Mouse (Mus musculus) heart, postnatal 4 days (tissue): ENCODE data around the gene Apbb2. TPM values are rescaled to one million over a fixed set of nuclear protein-coding genes. Genes with fewer than 3 reads are reported as not detected.
"Not testable (repeated sequence)": the region's sequence is repeated elsewhere in the genome, so short reads cannot be mapped to it uniquely, and the experiment has no call there.

Source experiments
- DNase-seq: peaks from one replicate; pipeline ENCODE4 v3.0.0; 2021
- total RNA-seq, 2 experiments: library from RNA; stranded (reverse); gene quantifications; 2 replicates each; pipeline ENCODE4 v1.2.3; 2021

Apbb2 gene
- total RNA-seq, 2 experiments from 2014 or later, result 60.9 to 66.7 TPM

DNA sequence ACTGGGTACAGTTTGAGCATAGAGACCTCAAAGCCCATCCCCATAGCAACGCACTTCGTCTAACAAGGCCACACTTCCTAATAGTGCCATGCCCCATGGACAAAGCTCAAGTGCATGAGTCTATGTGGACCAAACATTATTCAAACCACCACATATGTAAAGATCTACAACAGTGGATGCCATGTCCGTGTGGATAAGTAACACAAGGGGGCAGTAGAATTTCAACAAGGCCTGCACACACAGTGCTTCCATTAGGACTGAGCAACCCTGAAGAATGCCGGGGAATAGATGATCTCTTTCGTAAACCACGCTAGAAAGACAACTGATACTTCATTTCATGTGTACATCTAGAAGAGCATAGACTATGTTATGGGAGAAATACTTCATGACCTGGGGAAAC is 337.8 kb downstream of the Apbb2 start:
- no peak for DNase-seq

DNA sequence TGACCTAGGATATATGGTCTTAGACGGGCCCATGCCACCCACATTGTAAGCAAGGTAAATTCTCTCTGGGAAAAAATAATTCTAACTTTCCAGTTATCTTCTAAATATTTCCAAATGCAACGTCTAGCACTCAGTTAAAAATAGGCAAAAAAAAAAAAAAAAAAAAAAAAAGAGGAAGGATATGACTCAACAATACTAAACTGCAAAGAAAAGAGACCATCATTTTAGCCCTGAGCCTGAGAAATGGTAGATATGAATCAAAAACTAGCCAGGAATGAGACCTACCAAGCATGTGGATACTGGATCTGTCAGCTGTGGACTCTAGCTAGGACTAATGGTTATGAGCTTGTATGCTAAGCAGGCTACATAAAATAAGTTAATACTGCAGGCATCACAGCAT is 338.9 kb downstream of the Apbb2 start:
- DNase-seq, result no peak

DNA sequence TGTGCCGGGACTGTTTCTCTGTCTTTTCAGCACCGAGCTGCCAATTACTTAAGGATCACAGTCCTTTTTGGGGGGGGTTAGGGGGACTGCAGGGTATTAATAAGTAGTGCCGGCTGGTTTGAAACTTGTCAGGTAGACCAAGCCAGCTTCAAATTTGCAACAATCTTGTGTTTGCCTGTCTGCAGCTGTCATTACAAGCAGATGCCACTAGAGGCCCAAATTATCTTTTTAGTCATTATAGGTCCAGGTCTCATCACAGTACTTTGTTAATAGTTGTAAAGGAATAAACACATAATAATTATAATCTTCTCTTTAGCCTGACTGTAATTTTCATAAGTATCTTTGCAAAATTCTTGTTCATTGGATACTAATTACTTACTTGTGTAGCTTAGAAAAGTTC is 344.2 kb downstream of the Apbb2 start:
- DNase-seq, result no peak

DNA sequence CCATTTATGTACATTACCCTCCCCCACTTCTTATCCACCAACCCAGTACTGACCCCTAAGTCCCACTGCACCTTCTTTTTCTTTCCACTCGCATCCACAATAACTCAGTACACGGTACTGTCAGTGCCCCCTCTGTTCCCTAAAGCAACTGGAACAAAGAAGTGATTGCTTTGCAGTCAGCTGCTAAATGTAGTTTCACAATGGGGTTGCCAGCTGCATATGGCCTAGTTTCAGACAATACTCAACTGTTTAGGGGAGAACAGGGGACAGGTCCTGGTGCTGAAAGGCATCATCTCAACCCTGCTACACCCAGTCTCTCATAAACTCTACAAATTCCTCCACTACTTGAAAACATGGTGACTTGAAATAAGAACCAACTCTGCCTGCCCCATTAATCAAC is 347.4 kb downstream of the Apbb2 start:
- DNase-seq, result no peak

DNA sequence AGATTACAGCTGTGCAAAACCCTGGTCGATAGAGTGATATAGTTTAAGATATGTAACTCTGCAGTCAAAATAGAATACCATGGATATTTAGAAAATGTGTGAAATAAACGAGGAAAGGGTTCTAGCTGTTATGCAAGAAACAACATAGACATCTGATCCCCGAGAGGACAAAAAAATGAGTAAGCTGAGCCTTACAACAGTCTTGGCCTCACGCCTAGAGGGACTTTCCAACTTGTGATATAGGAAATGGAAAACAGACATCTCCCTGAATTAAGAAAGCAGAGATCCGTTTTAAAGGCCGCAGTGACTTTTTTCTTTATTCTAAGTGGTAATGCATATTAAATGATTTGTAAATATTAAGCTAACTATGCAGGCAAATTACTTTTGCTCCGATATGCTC is 349.0 kb downstream of the Apbb2 start:
- peak; percentile 48 for DNase-seq

DNA sequence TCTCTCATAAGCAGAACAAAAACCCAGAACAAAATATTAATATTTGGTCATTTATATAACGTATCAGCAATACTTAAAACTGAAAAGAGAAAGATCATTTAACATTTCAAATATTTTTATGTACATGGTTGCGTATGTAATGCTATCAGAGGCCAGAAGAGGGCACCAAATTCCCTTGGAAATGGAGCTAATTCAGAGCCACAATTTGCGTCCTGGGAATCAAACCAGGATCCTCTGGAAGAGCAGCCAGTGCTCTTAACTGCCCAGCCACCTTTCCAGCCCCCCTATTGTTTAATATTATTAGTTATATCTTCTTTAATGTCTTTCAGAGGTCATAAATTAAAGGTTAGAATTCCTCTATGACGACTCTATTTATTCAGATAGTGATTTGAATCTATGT is 355.2 kb downstream of the Apbb2 start:
- DNase-seq, result peak; percentile 50

DNA sequence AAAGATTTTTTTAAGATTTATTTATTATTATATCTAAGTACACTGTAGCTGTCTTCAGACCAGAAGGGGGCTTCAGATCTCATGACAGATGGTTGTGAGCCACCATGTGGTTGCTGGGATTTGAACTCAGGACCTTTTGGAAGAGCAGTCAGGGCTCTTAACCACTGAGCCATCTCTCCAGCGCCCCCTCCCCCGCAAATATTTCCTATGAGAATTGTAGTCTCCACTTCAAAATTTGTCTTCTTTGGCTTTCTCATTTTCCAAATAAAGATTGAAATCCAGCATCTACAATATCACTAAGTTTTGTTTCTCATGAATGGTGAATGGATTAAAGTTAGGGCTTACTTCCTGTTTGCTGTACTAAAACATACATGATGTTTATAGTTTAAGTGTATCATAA is 356.1 kb downstream of the Apbb2 start:
- no peak for DNase-seq

DNA sequence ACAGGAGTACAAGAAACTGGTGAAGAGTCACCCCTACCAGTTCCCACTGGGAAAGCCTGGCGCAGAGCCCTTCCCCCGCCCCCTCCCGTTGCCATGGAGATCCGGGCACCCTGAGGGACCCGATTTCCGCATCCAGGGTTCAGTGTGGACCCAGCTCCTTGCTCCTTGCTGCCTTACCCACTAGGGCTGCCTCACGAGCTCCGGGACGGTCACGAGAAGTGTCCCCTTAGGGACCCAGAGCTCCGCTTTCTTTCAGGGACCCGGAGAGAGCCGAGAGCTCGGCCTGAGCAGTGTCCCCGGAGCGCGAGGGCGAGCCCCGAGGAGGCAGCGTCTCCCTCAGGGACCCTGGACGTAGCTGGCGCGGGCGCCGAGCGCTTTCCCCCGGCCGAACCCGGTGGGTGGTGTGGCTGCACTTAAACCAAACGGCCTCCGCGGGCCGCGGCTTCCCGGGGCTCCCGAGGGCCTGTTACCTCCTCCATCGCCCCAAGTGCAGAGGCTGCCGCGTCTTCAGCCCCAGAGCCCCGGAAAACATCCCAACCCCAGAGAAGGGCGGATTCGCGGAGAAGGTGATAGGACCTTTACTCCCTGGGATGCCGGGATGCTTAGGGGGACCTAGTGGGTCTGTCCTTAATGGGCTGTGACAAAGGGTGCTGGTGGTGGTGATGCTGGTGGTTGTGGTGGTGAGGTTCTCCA is 358.7 kb downstream of the Apbb2 start, which contains the start of gene Nsun7:
Gene Nsun7, plus strand, starts transcription at position 142 of the 693 bp plus-strand sequence.
- DNase-seq, result peak; percentile 81

DNA sequence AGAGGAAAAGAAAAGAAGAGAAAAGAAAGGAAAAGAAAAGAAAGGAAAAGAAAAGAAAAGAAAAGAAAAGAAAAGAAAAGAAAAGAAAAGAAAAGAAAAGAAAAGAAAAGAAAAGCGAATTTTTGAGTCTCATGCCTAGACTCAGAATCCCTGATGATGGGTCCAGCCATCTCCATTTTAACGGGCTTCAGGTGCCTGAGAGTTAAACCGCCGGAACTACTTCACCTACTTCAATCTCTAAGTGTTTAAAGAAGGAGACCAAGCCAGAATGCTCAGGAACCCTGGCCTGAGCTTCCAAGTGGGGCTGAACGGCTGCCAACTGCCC is 359.2 kb downstream of the Apbb2 start:
- not testable (repeated sequence) for DNase-seq

DNA sequence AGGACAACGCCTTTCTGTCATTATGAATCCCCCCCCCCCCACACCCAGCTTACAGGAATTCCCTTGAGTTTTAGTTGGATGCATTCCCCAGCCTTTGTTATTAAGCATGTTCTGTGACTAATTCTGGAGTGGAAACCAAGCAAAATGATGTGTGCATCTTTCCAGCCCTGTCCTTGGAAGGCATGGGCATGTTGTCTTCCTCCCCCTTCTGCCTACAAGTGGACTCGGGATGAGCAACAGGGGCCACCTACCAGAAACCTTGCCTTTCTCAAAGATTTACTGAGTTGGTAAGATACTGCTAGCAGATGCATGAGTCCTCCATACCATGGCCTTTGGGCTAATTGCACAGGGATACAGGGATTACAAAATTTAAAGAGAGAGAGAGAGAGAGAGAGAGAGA is 359.6 kb downstream of the Apbb2 start:
- no peak for DNase-seq

DNA sequence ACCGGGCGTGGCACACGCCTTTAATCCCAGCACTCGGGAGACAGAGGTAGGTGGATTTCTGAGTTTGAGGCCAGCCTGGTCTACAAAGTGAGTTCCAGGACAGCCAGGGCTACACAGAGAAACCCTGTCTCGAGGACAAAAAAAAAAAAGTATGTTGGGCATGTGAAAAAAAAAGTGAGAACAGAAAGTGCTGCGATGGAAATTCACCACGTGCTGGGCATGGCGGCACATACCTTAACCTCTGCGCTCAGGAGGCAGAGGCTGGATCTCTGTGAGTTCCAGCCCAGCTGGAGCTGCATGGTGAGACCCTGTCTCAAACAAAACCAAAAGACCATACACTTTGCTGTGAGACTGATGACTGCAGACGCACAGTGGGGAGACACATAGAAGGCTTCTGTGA is 363.5 kb downstream of the Apbb2 start:
- DNase-seq, result no peak

DNA sequence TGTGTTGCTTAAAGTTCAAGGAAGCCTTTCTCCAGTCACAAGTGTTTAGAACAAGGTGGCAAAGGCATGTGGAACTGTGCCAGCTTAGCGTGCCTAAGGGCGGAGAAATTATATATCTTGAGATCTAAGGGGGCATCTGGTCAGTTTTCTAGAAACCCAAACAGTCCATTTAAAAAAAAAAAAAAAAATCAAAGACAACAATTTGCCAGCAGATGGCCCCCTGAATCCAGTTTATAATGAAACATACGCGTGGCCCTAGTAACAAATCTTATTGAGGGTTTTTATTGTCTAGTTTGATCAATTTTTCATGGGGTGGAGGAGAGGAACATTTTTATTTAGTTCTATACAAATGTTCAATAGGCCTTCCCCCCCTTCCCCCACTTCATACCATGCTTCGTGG is 365.4 kb downstream of the Apbb2 start:
- no peak for DNase-seq

Other genes starting within 250 kb of the Apbb2 start
- gene Uchl1, start 57.3 kb upstream of the Apbb2 start, total RNA-seq, result 10 to 100 TPM; 28.4 to 32.1 TPM
- gene Limch1, start 127.0 kb upstream of the Apbb2 start, total RNA-seq, result 100 to 1,000 TPM; 102 TPM